Mouse (Mus musculus) adrenal gland, adult 18-20 months (tissue): ENCODE results near the gene Gm10188. TPM values are rescaled to one million over a fixed set of nuclear protein-coding genes. Genes with fewer than 3 reads are reported as not detected.

ENCODE experiments used
- DNase-seq, 2 experiments: peaks; one replicate each; pipeline ENCODE4 v3.0.0; 2021 to 2022; ENCODE audit warnings: low spot score in 2 of 2
- microRNA-seq, 2 experiments: library from miRNA; unstranded; fragments of <30 nt; microRNA quantifications; one replicate each; pipeline ENCODE4 v1.2.0; 2021; ENCODE audit warnings: borderline number of aligned reads in 2 of 2
- total RNA-seq, 2 experiments: library from RNA; stranded (reverse); gene quantifications; 1 replicate in 1 of 2; 2 replicates in 1 of 2; pipeline ENCODE4 v1.2.3; 2021

The Gm10188 gene
- total RNA-seq, 2 experiments from 2014 or later, result not detected

- no peak for DNase-seq
Observed at GRCm38 (mm10) chr1:132195100-132195499, 34.5 kb downstream of the Gm10188 start.

DNA sequence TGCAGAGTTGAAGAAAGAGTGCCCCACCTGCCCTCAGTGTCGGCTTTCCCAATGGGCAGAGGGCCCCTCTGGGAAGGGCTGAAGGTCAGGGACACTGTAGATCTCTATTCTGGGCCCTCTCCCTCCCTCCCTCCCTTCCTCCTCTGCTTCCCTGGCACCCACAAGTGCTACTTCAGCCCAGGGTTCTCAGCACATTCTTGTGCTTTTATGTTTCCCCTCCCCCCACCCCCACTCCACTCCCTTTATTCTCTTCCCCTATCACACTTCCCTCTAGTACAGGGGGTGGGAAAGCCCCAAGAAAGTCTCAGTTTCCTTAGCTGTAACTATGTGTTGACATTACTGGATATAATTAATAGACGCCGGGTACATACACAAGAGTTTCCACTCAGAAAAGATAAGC is 34.9 kb downstream of the Gm10188 start:
- DNase-seq, result no peak

DNA sequence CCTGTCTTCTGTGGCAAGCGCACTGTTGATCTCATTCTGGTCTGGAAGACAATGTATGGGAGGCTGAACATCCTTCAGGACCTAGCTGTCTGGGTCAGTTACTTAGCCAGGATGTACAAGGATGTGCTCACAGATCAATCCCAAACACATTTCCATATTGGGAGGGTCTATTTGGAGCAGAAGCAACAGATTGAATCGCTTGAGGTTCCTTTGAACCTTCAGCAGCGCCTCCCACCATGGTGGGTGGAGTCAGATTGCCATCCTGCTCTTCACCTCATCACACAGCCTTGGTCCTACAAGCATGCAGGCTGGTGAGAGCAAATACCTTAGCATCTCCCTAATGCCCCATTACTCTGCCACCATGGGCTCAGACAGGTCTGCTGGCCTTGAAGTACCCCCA is 35.8 kb downstream of the Gm10188 start:
- DNase-seq, result no peak

DNA sequence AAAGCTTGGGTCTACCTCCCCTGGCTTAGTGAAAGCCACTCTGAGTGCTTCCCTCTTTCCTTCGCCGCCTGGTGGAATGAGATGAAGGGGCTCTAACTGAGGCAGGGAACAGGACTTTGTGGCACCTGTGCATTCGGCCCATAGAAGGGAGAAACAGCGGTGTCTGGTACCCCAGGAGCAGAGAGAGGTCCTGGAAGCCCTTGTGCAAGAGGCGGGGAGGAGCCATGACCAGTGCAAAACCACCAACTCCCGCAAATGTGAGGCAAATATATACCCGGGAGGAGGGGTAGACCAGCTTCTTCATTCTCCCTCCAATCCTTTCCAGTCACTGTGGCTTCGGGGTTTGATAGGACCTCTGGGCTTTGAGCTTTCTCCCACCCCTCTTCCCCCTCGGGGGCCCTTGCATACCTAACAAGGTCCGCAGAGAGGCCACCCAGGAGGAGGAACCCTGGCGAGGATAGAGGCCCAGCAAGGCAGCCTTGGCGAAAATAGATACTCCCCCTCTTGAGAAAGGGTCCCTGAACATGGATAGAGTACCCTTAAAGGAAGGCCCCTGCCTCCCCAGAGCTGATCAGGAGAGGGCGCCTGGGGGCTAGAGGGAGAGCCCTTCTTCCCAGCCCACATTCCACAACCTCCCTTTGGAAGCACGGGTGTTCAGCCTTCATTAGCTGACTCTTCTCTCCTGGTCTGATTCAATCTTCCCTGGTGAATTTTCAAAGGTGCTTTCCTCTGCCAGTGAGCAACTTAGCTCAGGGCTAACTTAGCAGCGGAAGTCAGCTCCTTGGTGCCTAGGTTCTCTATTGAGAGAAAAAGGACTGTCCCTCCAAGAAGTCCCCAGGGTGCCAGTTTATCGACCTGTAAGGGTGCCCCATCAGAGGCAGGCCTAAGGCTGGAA is 37.5 kb downstream of the Gm10188 start:
- no peak for DNase-seq

- DNase-seq, result no peak
Observed at GRCm38 (mm10) chr1:132191093-132191785, 38.3 kb downstream of the Gm10188 start, which contains the start of the genes Lemd1 and AC124108.1. TSS of gene Lemd1 (plus strand) at chr1:132191431. TSS of gene AC124108.1 (plus strand) at chr1:132191457.

DNA sequence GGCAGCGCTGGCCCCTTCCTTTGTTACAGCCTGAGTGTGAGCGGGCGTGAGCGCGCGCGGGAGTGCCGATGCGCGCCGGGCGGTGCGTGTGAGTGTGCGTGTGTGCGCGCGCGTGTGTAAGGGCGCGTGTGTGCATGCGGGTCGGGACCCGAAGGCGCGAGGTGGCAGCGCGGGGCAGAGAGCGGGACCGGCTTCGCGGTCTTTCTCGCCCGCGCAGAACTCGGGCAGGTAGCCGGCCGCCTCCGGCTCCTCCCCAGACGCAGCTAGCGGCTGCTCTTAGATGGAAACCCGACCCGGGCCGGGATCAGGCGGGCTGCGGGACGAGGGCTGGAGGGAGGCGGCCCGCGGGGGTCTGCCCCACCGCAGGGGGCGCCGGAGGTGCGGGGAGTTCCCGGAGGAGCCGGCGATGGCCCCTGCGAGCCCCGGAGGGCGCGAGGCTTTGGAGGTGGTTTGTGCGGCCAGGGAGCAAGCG is 38.9 kb downstream of the Gm10188 start:
- DNase-seq, result no peak

DNA sequence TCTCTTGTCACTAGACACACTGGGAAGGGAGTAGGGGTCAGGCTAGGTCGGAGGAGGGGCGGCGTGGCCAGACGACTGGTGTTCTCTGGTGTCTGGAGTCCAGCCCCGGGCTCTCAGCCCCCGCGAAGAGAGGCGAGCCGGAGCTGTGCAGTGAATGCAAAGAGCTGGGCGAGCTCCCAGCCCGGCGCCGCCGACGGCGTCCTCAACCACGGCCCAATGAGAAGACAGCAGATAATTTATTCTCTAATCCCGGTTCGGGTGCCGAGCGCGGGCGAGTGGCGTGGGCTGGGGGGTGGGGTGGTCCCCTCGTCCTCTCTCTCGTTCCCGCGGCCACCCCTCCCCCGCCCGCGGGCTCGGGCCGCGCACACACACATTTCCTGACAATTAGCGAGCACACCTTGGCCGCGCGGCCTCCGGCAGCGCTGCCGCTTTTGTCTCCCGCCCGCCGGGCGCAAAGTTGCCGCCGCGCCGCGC is 39.5 kb downstream of the Gm10188 start:
- no peak for DNase-seq

DNA sequence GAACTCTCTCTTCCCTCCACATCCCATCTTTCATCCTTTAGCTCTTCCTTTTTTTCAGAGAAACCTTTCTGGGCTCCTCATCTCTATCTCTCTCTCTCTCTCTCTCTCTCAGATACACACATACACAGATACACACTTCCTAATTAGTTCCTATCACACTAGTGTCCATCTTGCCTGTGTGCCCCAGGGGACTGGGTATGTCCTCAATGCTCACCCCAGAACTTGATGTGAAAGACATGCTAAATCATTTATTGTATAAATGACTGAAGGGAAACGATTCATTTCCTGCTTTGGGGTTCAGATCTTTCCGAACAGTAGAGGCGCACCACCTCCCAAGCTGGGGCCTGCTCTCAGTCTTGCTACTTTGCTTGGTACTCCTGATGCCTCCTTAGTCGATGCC is 40.3 kb downstream of the Gm10188 start:
- no peak for DNase-seq

DNA sequence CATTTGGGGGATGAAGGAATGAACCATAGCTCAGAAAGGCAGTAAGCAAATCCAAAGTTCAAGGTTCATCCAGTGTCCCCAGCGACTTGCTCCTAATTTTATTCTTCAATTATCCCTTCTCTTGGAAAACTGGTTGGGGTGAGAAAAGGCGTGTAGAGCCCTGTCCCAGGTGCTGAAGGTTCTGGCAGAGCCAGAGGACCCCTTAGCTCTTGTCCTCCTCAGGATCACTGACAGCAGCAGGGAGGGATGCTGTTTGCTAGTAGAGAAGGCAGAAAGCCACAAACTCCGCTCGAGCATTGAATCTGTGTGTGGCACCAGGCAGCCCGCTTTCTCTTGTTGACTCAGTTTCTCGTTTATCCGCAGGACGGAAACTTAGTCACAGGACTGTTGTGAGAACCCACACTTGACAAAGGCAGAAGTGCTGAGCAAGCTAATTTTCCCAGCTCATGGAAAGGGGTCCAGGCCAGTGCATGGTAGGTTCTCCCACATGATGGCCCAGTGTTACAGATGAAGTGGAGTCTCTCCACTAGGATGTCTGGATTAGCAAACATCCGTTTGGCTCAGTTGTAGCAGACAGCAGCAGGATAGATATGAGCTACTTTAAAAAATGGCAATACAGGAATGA is 41.0 kb downstream of the Gm10188 start:
- DNase-seq, result no peak

DNA sequence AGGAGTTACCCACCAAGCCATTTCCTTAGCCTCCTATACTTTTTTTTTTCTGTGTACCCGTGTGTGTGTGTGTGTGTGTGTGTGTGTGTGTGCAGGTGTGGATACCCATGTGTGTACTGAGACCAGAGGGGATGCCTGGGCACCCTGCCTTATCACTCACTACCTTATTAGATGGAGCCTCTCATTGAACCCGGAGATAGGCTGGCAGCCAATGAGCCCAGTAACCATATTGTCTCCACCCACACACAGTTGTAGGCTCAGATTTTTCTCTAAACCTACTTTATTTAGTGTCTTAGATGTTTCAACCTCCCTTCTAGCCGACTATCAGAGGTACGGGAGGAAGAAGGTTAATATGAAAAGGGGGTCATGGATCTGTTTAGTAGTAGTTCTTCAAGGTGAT is 43.3 kb downstream of the Gm10188 start:
- no peak for DNase-seq

Small RNAs within 50 kb of the gene (microRNA-seq; reads per million reads assigned to microRNA genes)
- 3.1 to 6.1 reads per million in 2 experiments for gene Mir135b

Other genes starting within 250 kb of the Gm10188 start
- gene Elk4, start 222.2 kb downstream of the Gm10188 start, total RNA-seq, result 10 to 100 TPM; 79.8 to 86.4 TPM
- gene Mfsd4a, start 161.7 kb downstream of the Gm10188 start, total RNA-seq, result 10 to 100 TPM; 13.3 to 31.0 TPM
- gene Cdk18, start 90.1 kb downstream of the Gm10188 start, total RNA-seq, result 10 to 100 TPM; 16.1 to 16.3 TPM
- gene Lemd1, start 38.3 kb downstream of the Gm10188 start, total RNA-seq, result under 1 TPM in 1 of 2 experiments, not detected in 1; 0.43 TPM
- gene AC124108.1, start 38.3 kb downstream of the Gm10188 start, total RNA-seq, result not detected
- 100 to 1,000 TPM; 114 to 144 TPM for gene Klhdc8a, start 68.9 kb upstream of the Gm10188 start, total RNA-seq
- gene Nuak2, start 86.4 kb upstream of the Gm10188 start, total RNA-seq, result 1 to 10 TPM; 4.6 to 6.9 TPM
- 10 to 100 TPM in 1 of 2 experiments, 1 to 10 TPM in 1; 8.5 to 10.5 TPM for gene Tmcc2, start 161.5 kb upstream of the Gm10188 start, total RNA-seq
- gene Dstyk, start 187.8 kb upstream of the Gm10188 start, total RNA-seq, result 10 to 100 TPM; 22.4 to 24.3 TPM
- 10 to 100 TPM; 34.6 to 37.8 TPM for gene Rbbp5, start 247.6 kb upstream of the Gm10188 start, total RNA-seq